Mouse (Mus musculus) gonadal fat pad, adult 2 months (tissue): ENCODE results near the gene Rrbp1. TPM values are rescaled to one million over a fixed set of nuclear protein-coding genes. Genes with fewer than 3 reads are reported as not detected.
A peak's percentile ranks its signal among the peaks of the same experiment; 100 is the strongest.

ENCODE experiments used
- DNase-seq: peaks from one replicate; pipeline ENCODE4 v3.0.0-alpha.2; 2012; ENCODE audit warnings: low read depth
- polyA plus RNA-seq: library from polyadenylated mRNA; depleted of rRNA; stranded (reverse); fragments of >200 nt; gene quantifications from 2 replicates; pipeline ENCODE4 v1.2.3, GENCODE M21; 2012

Rrbp1 gene
- polyA plus RNA-seq, 1 experiment = 97.0 TPM

GRCm38 (mm10) chr2:144006686-144007085, 4.4 kb downstream of the Rrbp1 start:
- no peak for DNase-seq

- peak; percentile 31 for DNase-seq
Observed at GRCm38 (mm10) chr2:144005166-144005955, 5.7 kb downstream of the Rrbp1 start.

GRCm38 (mm10) chr2:144003544-144003943, 7.5 kb downstream of the Rrbp1 start:
- DNase-seq = no peak

GRCm38 (mm10) chr2:144002229-144002984, 8.7 kb downstream of the Rrbp1 start:
- DNase-seq = no peak

GRCm38 (mm10) chr2:143992977-143993376, 18.1 kb downstream of the Rrbp1 start:
- no peak for DNase-seq

- no peak for DNase-seq
Observed at GRCm38 (mm10) chr2:143991964-143992672, 18.9 kb downstream of the Rrbp1 start.

GRCm38 (mm10) chr2:143990997-143991396, 20.1 kb downstream of the Rrbp1 start:
- no peak for DNase-seq

- no peak for DNase-seq
Observed at GRCm38 (mm10) chr2:143988016-143988415, 23.0 kb downstream of the Rrbp1 start.

GRCm38 (mm10) chr2:143987485-143987884, 23.6 kb downstream of the Rrbp1 start:
- no peak for DNase-seq

- DNase-seq = no peak
Observed at GRCm38 (mm10) chr2:143983482-143983881, 27.6 kb downstream of the Rrbp1 start.

- DNase-seq = peak; percentile 37
Observed at GRCm38 (mm10) chr2:143982901-143983300, 28.2 kb downstream of the Rrbp1 start.

GRCm38 (mm10) chr2:143982152-143982551, 28.9 kb downstream of the Rrbp1 start:
- no peak for DNase-seq

GRCm38 (mm10) chr2:143980781-143981398, 30.2 kb downstream of the Rrbp1 start:
- DNase-seq = no peak

- no peak for DNase-seq
Observed at GRCm38 (mm10) chr2:143978444-143979147, 32.5 kb downstream of the Rrbp1 start.

GRCm38 (mm10) chr2:143975146-143975649, 35.9 kb downstream of the Rrbp1 start:
- no peak for DNase-seq

- no peak for DNase-seq
Observed at GRCm38 (mm10) chr2:143973161-143973560, 37.9 kb downstream of the Rrbp1 start.

- DNase-seq = no peak
Observed at GRCm38 (mm10) chr2:143971887-143972286, 39.2 kb downstream of the Rrbp1 start.

GRCm38 (mm10) chr2:143970841-143971240, 40.2 kb downstream of the Rrbp1 start:
- no peak for DNase-seq

- DNase-seq = no peak
Observed at GRCm38 (mm10) chr2:143969260-143969659, 41.8 kb downstream of the Rrbp1 start.

- DNase-seq = no peak
Observed at GRCm38 (mm10) chr2:143963318-143963717, 47.7 kb downstream of the Rrbp1 start.

GRCm38 (mm10) chr2:143962192-143962591, 48.9 kb downstream of the Rrbp1 start:
- no peak for DNase-seq
